Mouse (Mus musculus): Measurements from ENCODE around the gene Kif1b.

Gene Kif1b

DNA sequence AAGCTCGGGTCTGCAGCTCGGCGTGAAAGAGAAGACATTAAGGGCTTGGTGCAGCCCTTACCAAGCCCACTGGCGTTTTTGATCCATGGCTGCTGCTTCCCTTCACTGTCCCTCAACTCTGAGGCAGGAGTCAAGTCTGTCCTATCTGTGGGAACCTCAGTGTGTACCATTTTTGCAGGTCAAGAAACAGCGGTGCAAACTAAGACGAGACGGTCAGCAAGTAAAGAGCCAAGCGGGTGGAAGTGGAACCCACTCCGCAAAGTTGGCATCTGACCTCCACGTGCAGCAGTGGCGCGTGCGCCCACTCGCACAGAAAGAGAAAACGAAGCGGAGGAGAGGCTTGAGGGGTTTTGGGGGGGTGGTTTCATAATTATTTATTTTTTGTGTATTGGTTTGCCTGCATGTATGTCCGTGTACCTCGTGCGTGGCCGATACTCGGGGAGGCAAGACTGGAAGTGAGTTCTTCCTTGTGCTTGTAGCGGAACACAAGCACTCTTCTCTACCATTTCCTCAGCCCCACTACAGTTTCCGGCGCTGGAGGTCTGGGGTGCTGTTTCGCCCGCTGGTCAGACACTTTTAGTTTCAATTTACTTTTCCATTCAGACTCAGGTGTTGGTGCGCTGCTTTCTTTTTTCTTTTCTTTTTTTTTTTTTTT lies 140.4 kb downstream of the Kif1b start:
- peak; percentile 65 for DNase-seq

DNA sequence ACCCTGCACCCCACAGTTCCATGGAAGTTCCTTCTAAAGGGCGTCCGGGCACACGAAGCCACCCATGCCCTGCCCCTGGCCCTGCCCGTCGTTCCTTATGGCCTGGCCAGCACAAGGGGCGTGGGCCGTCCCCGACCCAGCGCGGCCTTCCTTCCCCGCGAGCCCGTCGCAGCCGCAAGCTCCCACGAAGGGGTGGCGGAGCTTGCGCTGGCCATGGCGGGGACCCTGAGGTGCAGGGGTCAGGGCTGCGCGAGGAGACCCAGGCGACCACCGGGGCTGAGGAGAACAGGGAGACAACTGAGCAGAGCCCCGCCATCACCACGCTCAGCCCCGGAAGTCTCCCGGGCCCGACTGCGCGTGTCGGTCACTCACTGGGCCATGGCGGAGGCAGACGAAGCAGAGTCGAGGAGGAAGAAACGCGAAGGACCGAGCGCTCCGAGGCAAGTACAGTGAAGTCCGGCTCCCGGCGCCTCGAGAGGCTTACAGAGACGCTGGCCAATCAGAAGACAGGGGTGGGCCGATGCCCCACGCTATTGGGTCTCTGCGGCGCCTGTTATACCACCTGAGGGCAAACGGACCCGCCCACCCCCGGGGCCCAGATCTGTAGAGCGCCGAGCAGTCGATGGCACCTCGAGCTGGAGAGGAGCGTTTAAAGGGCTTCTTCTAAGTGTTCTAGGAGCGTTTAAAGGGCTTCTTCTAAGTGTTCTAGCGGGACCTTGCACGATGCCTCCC lies 141.1 kb downstream of the Kif1b start, which contains the start of gene Pgd:
Gene Pgd (minus strand): TSS at position 557 of the 732 bp plus-strand sequence.
- peak; percentile 97 for DNase-seq

DNA sequence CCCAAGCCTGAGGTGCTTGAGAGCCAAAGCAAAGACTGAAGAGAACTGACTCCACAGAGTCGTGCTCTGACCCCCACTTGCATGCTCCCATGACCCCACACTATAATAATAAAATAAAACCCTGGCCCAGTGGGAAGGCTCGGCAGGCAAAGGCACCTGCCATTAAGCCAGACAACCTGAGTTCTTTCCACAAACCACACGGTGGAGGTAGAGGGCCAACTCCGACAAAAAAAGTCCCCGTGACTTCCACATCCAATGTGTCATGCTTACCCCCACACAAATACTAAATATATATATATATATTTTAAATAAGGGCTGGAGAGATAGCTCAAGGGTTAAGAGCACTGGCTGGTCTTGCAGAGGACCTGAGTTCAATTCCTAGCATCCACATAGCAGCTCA lies 143.3 kb downstream of the Kif1b start:
- DNase-seq: no peak

DNA sequence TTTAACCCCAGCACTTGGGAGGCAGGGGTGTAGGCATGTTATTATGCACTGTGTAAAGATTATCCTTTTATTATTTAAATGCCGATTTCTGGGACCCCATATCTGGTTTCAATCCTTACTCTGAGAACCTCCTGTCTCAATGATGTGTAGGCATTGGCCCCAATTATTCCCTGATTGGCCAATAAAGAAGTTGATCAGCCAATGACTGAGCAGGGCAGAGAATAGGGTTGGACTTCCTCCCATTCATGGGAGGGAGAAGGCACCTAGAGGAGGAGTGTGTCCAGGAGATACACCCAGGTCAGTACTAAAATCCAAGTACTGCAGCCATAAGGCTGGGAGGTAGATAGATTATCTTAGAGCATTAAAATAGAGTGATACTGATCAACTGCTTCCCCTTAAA lies 144.3 kb downstream of the Kif1b start:
- no peak for DNase-seq

DNA sequence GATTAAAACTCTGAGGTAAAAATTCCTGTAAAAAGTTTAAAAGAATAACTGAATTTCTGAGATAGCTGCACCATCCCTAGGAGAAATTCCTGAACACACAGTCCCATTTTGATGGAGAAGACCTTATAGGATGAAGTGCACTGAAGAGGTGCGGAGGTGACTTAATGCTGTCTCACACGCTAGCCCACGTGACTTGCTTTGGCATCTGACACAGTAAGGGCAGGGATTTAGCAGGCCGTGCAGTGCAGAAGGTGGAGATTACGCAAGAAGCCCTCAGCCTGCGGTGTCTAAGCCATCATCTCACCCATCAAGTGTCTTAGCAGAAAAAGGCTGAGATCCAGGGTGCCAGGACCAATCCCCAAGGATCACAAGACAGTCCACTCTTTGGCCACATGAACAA lies 146.3 kb downstream of the Kif1b start:
- no peak for DNase-seq

DNA sequence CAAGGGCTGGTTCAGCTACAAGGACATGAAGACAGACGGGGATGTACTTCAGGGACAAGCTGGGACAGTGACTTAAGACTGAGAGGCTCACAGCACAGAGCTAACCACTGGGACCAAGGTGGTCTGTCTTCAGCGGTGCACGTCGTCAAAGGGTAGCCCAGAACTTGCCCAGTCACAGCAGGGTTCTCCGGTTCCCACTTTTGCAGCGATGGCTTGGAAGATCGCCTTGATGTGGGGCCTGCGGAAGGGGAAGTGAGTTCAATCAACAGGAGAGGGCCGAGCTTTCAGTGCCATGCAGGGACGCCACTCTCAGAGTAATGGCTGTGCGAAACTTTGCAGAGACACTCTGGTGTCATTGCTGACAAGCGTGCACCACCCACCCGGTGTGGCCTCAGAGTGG lies 147.6 kb downstream of the Kif1b start:
- DNase-seq: no peak

DNA sequence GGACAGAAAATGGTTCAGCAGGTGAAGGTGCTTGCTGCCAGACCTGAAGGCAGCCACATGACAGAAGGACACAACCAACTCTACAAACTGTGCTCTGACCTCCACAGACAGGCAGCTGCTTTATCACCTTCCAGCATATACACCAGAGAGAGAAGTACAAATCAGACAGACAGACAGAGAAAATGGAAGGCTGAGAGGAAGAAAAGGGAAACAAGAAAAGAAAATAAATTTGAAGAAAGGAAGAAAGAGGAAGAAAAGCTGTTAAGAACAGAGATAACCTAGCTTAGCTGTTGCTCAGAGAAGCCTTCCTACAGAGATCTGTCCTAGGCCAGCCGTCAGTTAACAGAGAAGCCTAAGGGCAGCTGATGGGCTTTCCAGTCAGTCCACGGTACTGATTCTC lies 148.3 kb downstream of the Kif1b start:
- no peak for DNase-seq

DNA sequence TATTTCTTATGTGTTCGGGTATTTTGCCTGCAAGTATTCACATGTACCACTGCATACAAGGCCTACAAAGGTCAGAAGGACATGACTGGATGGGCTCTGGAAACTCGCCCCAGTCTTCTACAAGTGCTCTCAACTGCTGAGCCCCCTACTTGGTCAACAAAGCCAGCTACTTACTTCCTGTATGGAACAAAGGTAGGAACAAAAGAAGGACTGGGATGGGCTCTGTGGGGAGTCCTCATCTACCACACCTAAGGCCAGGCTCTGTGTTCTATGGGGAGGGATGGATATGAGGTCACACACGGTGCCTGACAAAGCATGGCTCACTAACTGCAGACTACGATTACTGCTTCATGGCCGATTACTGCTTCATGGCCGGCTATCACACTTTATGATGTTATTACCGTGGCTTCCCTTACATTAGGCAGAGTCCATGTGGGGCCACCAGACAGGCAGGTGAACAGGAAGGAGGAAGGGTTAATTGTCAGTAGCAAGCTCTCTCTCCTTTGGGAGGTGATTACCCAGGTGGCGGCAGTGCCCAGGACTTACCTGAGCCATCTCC lies 150.0 kb downstream of the Kif1b start:
- DNase-seq: no peak

DNA sequence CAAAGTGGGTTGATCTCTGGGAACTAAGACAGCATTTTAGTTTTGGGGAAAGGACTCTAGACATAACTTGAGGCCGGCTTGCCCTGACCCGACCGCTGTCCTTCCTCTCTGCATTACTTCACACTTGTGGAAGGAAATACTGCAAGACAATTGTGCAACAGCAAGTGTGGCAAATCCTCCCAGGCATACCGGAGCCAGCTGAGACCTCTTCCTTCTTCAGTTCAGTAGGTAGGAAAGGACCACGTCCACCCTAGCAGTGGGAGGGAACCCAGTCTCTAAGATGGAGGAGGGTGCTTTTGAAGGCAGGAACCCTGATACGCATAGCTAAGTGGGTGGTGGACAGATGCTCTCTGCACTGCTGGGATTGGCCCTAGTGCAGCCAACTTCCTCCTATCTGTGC lies 151.8 kb downstream of the Kif1b start:
- no peak for DNase-seq

DNA sequence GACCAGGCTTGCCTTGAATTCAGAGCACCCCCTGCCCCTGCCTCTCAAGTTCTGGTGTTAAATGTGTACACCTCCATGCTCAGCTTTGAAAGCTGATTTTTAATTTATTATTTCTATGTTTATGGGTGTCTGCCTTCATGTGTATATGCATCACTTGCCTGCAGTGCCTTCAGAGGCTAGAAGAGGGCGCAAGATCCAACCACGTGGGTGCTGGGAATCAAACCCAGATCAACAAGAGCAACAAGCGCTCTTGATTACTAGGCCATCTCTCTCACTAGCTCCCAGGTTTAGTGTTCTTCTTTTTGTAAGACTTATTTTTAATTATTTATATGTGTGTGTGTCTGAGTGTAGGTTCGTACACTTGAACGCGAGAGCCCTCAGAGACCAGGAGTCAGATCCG lies 152.6 kb downstream of the Kif1b start:
- no peak for DNase-seq

DNA sequence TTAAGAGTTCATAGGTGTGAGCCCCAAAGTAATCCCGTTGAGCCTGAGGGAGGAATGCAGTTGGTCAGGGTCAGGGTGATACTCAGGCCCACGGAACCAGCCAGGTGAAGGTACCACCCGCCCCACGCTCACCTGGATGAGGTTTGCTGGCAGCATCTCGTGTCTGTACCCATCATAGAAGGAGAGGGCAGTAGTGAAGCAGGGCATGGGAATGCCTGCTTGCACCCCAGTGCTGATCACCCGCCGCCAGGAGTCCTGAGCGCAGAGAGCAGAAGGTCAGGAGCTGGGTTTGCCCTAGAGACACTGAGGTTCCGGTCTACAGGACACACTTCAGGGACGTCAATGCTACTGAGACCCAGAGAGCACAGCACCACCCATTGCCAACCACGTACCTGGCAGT lies 156.8 kb downstream of the Kif1b start:
- no peak for DNase-seq

DNA sequence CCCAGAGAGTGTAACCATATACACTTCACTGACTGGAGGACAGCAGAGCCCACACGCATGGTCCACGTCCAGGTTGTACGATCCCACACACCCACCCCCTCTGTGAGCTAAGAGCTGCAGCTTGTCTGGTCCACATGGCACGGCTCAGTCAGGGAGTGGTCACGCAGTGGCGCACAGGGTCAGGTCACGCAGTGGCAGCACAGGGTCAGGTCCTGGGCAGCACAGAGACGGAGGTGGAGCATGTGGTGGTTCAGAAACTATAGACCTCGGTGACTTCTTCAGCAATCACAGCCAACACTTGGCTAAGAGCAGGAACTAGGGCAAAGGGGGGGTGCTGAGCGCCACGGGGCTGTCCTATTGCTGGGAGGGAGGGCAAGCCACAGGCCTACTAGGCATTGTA lies 157.2 kb downstream of the Kif1b start:
- DNase-seq: no peak

DNA sequence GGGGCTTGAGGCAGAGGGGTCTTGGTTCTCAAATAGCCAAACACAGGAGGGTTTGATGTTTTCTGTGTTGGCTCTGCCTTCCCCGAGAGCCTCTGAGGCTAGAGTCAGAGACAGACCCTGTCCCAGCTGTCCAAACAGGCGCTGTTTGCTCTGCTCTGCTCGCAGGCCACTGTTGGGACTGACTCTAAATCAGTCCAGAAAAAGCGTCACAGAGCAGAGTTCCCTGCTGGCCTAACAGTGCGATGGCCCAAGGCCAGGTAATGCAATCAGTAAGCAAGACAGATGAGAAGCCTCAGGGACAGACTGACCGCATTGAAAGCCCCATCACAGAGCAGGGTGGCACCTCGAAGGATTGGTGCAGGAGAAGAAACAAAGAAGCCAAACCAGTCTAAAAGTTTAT lies 157.9 kb downstream of the Kif1b start:
- no peak for DNase-seq

DNA sequence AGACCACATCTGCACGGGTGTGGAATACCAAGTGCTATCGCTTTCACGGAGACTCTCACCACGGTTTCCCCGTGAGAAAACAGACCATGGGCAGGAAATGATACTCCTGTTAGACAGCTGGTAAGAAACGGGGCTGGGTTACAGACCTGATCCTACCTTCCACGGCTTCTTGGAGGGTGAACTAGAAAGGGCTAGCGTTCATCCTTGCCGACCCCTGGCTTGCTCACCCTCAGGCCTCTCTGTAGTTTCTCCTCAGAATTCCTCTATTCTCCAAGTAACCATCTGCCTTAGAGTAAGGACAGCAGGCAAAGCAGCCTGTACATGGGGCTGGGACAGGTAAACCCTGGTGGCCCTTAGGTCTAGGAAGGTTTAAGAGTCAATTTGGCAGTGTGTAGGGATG lies 158.3 kb downstream of the Kif1b start:
- no peak for DNase-seq

DNA sequence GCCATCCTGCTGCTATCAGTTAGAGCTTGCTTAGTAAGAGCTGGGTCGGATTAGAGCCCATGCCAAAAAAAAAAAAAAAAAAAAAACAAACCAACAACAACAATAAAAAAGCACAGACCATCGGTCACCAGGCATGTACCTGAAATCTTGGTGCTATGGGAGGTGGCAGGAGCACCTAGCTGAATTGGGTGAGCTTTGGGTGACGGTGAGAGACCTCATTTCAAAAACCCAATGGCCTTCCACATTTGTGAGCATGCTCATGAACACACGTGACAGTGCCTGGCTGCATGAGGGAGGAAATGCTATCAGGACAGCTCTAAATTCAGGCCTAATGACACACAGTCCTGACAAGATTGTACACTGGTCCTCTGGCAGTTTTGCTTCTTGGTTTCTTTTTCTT lies 159.4 kb downstream of the Kif1b start:
- no peak for DNase-seq

DNA sequence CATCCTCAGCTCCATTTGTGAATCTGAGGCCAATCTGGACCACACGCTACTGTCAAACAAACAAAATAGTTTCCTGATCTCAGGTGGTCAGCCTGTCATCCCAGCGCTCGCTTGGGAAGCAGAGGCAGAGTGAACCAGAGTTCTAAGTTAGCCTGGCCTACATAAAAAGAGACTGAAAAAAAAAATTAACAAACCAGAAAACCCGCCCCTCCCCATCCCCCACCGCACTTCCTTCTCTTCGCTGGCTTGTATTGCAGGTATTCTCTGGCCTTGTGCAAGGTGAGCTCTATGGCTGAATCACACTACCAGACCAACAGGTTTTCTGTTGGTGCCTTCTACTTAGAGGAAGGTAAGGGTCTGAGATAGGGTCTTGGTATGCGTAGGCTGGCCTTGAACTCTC lies 160.0 kb downstream of the Kif1b start:
- peak; percentile 30 for DNase-seq

DNA sequence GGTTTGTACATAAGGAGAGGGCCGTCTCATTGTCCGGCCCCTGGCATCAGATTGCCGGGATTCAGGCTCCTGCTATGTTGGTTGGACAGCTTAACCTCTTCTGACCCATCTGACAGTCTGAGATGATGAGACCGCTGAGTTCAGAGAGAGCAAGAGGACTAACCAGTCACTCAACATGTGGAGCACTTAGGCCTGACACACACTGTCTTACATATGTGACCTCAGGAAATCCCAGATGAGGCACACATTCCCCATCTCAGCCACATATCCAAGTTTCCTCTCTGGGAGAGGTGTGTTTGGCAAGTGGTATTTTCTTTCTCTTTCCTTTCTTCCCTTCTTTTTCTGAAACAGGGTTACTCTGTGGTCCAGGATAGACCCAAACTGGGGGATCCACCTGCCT lies 162.3 kb downstream of the Kif1b start:
- DNase-seq: no peak

DNA sequence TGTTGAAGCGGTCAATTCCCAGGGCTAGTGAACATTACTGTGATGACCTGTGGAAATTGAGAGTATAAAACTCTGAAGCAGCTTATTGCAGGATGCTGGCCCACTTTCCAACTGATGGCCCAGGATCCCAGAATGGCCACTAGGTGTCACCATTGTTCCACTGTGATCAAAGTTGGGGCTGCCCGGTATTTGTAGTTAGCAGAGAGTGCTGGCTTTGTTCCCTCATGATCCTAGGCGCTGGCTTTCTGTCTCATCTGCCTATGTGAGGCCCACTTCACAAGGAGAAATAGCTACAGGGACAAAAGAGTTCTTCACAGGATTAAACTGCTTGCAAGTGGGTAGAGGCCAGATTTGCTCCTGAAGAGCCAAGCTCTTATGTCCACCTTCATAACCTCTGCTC lies 163.0 kb downstream of the Kif1b start:
- DNase-seq: peak; percentile 82

DNA sequence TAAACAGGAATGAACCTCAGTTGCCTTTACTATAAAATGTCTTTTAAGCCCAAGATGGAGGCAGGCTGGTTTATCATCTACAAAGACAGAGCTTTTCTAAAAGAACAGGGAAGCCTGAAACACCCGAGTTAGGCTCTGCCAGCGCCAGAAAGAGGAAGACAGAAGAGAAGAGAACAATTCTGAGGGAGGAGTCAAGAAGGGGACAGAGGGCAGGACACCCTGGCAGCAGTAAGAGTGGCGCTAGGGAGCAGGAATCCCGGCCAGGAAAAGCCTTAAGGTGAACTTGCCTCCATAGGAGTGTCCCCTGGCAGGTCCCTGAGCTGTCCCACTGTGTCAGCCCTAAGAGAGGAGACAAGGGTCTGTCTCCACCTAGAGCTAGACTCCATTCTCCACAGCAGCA lies 163.9 kb downstream of the Kif1b start:
- DNase-seq: no peak

DNA sequence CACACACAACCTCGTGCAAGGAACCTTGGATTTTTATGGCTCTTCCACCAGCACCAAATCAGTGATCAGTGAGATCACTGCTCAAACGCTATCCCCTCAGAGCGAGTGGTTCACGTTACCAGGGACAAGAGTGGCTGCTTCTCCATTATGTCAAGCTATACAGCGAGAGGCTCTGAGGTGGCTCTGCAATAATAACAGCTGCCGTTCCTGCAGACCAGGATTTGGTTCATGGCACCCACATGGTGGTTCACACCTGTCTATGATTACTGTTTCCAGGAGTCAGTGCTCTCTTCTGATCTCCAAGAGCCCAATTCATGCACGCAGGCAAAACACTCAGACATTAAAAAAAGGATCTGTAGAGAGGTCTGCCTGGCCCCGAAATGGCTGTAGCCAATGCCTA lies 169.0 kb downstream of the Kif1b start:
- DNase-seq: no peak

DNA sequence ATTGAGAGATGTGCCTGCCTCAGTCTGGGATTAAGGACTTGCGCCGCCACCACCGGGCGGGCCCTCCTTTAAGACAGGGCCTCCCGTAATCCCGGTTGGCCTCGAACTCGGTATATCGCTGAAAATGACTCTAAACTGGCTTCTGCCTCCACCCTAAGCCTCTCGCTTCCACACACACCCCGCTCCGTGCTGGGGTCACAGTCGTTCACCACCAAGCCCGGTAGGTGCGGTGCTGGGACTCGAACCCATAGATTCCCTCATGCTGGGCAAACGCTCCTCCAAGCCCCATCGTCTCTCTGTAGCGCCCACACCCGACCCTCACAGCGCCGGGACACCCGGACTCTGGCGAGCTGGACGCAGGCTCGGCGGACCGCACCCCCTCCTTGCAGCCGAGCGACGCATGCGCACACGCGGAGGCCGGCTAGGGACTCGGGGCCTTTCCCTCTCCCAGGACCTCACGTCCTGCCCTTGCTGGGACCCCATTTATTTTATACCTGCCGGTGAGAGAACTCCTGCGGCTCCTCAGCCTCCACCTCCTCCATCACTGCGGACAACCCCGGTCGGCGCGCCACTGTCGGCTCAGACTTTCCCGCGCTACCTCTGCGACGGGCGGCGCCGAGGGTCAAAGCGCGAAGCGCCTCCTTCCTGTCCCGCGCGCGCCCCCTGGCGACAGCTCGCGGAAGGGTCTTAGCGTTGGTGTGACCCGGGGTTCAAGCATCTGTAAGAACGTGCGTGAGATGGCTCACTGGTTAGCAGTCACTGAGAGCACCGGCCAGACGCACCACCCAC lies 170.3 kb downstream of the Kif1b start, which contains the start of gene Cenps:
Gene Cenps (minus strand): TSS at position 648 of the 789 bp plus-strand sequence.
- peak; percentile 97 for DNase-seq

DNA sequence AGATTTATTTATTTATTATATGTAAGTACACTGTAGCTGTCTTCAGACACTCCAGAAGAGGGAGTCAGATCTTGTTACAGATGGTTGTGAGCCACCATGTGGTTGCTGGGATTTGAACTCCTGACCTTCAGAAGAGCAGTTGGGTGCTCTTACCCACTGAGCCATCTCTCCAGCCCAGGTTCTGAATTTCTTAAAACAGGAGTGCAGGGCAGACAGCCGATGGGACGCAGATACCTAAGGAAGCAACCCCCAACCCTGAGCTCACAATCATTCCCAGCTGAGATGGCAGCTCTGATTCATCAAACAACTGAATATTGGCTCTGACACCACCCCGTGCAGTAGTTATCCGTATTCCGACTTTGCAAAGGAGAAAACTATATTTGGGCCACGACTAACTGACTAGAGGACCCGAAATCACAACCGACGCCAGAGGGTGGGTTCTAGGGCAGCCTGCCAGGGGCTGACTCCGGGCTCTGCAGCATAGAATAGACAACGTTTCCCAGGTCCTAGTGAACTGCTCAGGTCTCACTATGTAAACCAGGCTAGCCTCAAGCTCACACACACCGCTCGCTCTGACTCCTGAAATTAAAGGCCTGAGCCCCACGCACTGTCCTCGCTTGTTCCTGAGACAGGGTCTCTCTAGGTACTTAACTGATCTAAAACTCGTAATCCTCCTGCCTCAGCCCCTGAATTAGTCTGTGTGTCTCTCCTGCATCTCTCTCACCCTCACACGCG lies 171.2 kb downstream of the Kif1b start:
- no peak for DNase-seq

DNA sequence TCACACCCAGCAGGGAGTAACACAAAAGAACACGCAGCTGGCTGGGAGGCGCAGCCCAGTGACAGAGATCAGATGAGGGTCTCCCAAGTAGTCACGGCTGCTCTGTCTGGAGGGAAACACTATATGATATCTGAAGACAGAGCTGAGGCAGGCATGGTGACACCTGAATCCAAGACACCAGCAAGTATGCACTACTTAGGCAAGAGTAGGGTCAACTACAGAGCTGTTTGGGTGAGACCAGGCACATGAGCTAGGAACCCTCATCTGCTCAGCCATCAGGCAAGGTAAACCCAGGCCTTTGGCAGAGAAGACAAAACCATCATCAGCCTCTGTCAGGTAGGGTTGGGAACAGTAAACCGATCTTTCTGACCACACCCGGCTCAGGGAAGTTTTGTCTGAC lies 174.1 kb downstream of the Kif1b start:
- no peak for DNase-seq

Measured in thymus, postnatal 4 days (tissue).